ENCODE assay signal across 26 mouse cellular contexts in the genomic region with DNA sequence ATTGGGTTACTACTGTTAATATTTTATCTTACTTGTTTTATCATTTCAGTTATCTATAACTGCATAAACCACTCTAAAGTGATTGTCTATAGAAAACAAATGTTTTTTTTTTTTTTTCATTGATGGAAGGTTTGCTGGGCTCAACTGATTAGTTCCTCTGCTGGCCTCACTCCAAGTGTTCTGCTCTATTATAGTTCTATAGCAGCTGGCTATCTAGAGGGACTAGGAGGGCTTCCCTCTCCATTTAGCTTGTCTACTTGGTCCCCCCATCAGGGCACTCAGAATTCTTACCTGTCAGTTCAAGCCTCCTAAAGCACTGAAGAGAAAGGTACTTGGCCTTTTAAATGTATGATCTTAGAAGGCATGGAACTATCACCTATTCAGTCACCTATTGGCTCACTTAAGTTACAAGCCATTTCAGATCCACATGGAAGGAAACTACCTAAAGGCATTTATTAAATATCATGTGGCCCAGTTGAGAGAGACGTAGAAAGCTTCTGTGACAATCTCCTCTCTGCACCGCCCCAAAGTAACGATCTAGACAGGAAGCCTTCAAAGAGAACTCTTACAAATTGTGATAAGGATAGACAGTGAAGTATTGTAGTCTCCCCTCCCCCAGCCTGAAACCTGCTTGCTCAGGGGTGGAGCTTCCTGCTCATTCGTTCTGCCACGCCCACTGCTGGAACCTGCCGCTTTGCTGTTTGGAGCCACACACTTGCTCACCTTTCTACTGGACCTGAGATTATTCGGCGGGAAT.
DNase-seq lines count a peak whose midpoint lies in the region; ATAC-seq and TF ChIP-seq lines count a peak whose summit lies in the region.
"Had no signal": no experiment of that assay in that cellular context is flagged by ENCODE, and none has a peak within 500 bp of the region (broad histone marks: within the 10 kb centered on the region; RNA-seq: fewer than 3 reads in every experiment).

No protein-coding gene starts in this region.

- H3K27me3 ChIP-seq in liver, embryonic 12.5 days (replicated peaks) = peaks cover 8% of the 10 kb centered on the region
- H3K27me3 ChIP-seq in liver, postnatal 0 days (ENCODE audit: insufficient read depth, low read length) = peaks cover 3% of the 10 kb centered on the region; the same call in 1 of the 2 replicates

- peak; percentile 65; the same call in 1 of the 2 replicates for ATAC-seq in liver, embryonic 12.5 days
- ATAC-seq in liver, postnatal 0 days = peak; percentile 44; the same call in 1 of the 2 replicates
- ATAC-seq: forebrain, embryonic 13.5 days; hindbrain, postnatal 0 days; midbrain, embryonic 13.5 days had no signal

- 15% methylated on average over 8 of the region's 8 CpGs for WGBS in liver, embryonic 12.5 days (ENCODE audit: insufficient replicate concordance)
- WGBS in liver, postnatal 0 days (ENCODE audit: insufficient replicate concordance) = 33% methylated on average over 8 of the region's 8 CpGs

- H3K27ac ChIP-seq in liver, embryonic 12.5 days = no peak overlapping the region
- no peak overlapping the region for H3K27ac ChIP-seq in liver, postnatal 0 days (ENCODE audit: low read depth)
- H3K27ac ChIP-seq: embryonic facial prominence, embryonic 10.5 days; embryonic facial prominence, embryonic 15.5 days; forebrain, embryonic 13.5 days; heart, embryonic 10.5 days; heart, embryonic 15.5 days; hindbrain, embryonic 12.5 days; hindbrain, postnatal 0 days; kidney, postnatal 0 days; lung, embryonic 15.5 days; midbrain, embryonic 13.5 days; neural tube, embryonic 13.5 days had no signal

- no peak overlapping the region for H3K4me2 ChIP-seq in liver, embryonic 12.5 days
- no peak overlapping the region for H3K4me2 ChIP-seq in liver, postnatal 0 days (ENCODE audit: low read depth, low read length)
- H3K4me2 ChIP-seq: embryonic facial prominence, embryonic 15.5 days; forebrain, embryonic 13.5 days; heart, embryonic 15.5 days; hindbrain, embryonic 12.5 days; lung, embryonic 15.5 days; midbrain, embryonic 13.5 days; neural tube, embryonic 13.5 days had no signal

- no peak overlapping the region for H3K4me3 ChIP-seq in liver, embryonic 12.5 days
- no peak overlapping the region for H3K4me3 ChIP-seq in liver, postnatal 0 days (ENCODE audit: low read depth, low read length)
- H3K4me3 ChIP-seq: embryonic facial prominence, embryonic 10.5 days; embryonic facial prominence, embryonic 15.5 days; forebrain, embryonic 13.5 days; heart, embryonic 10.5 days; heart, embryonic 15.5 days; hindbrain, embryonic 12.5 days; lung, embryonic 15.5 days; megakaryocyte, embryonic 14.5 days; midbrain, embryonic 13.5 days; neural tube, embryonic 13.5 days had no signal

- H3K9ac ChIP-seq in liver, embryonic 12.5 days = no peak overlapping the region
- no peak overlapping the region for H3K9ac ChIP-seq in liver, postnatal 0 days (replicated peaks)
- H3K9ac ChIP-seq: embryonic facial prominence, embryonic 15.5 days; forebrain, embryonic 13.5 days; heart, embryonic 15.5 days; hindbrain, embryonic 12.5 days; lung, embryonic 15.5 days; midbrain, embryonic 13.5 days; neural tube, embryonic 13.5 days had no signal

- DNase-seq in R1 (ENCODE audit: low read depth, low spot score) = peak; percentile 0
- peak; percentile 1 for DNase-seq in induced T-regulatory cell, adult 2 months (ENCODE audit: low read depth)
- no peak for DNase-seq in liver, postnatal 0 days
- no peak for DNase-seq in adrenal gland, adult 2 months
- no peak for DNase-seq in left cerebral cortex, adult 11 months (ENCODE audit: low spot score)
- DNase-seq in layer of hippocampus, postnatal 36 days = no peak
- no peak for DNase-seq in gastrocnemius, postnatal 36 days
- DNase-seq: adrenal gland, postnatal 25 days; cerebellum, adult 2 months; cerebellum, postnatal 14 days; gastrocnemius, postnatal 14 days; heart, adult 11 months; kidney, adult 2 months had no signal

- no peaks in the 10 kb centered on the region for H3K9me3 ChIP-seq in liver, embryonic 12.5 days (replicated peaks)
- no peaks in the 10 kb centered on the region for H3K9me3 ChIP-seq in liver, postnatal 0 days (ENCODE audit: low read length)
- H3K9me3 ChIP-seq: embryonic facial prominence, embryonic 10.5 days; embryonic facial prominence, embryonic 15.5 days; forebrain, embryonic 13.5 days; heart, embryonic 10.5 days; heart, embryonic 15.5 days; hindbrain, embryonic 12.5 days; lung, embryonic 15.5 days; megakaryocyte, embryonic 14.5 days; midbrain, embryonic 13.5 days; neural tube, embryonic 13.5 days had no signal

- peak; percentile 19; the same call in 1 of the 2 replicates for TF ChIP-seq EP300 in liver, postnatal 0 days (IDR thresholded peaks at IDR 0.05; ENCODE audit: low read depth)

- intact Hi-C loops in gastrocnemius, postnatal 36 days (cut with DNase I) = no loop called here

- no peak for TF ChIP-seq CTCF in liver, postnatal 0 days (IDR thresholded peaks at IDR 0.05; ENCODE audit: low read depth)

- no peaks in the 10 kb centered on the region for H3K4me1 ChIP-seq in liver, embryonic 12.5 days
- H3K4me1 ChIP-seq in liver, postnatal 0 days (ENCODE audit: insufficient read depth) = no peaks in the 10 kb centered on the region
- H3K4me1 ChIP-seq: embryonic facial prominence, embryonic 10.5 days; embryonic facial prominence, embryonic 15.5 days; forebrain, embryonic 13.5 days; heart, embryonic 10.5 days; heart, embryonic 15.5 days; hindbrain, embryonic 12.5 days; lung, embryonic 15.5 days; megakaryocyte, embryonic 14.5 days; midbrain, embryonic 13.5 days; neural tube, embryonic 13.5 days had no signal

- H3K36me3 ChIP-seq in liver, embryonic 12.5 days = no peaks in the 10 kb centered on the region
- no peaks in the 10 kb centered on the region for H3K36me3 ChIP-seq in liver, postnatal 0 days (replicated peaks; ENCODE audit: insufficient read depth, low read length)
- H3K36me3 ChIP-seq: embryonic facial prominence, embryonic 10.5 days; embryonic facial prominence, embryonic 15.5 days; heart, embryonic 10.5 days; heart, embryonic 15.5 days; hindbrain, embryonic 12.5 days; lung, embryonic 15.5 days; midbrain, embryonic 13.5 days; neural tube, embryonic 13.5 days had no signal

Comparison
In these comparisons a context has a peak if more than half of its experiments do, and no peak if none do; other contexts are left out.
1. DNase-seq: peak in R1 (single experiment) and induced T-regulatory cell, adult 2 months (single experiment); none in liver, postnatal 0 days (single experiment), adrenal gland, adult 2 months (single experiment), left cerebral cortex, adult 11 months (single experiment), layer of hippocampus, postnatal 36 days (0 of 2) and gastrocnemius, postnatal 36 days (0 of 2).